Mouse (Mus musculus): Measurements from ENCODE around the gene Kif26b. TPM values are rescaled to one million over a fixed set of nuclear protein-coding genes. Genes with fewer than 3 reads are reported as not detected.

Kif26b gene
- polyA plus RNA-seq, 1 experiment from 2014 or later: 2.2 TPM

- 38% methylated on average over 1 of the region's 1 CpGs for WGBS
- no peak for DNase-seq
- Histone ChIP-seq H3K4me3 (ENCODE audit: low read depth, low read length) (no peak overlapping the region), H3K4me1 (ENCODE audit: insufficient read depth) (no peaks in the 10 kb centered on the region), H3K9me3 (ENCODE audit: low read depth, low read length) (no peaks in the 10 kb centered on the region), H3K27me3 (ENCODE audit: insufficient read depth, low read length) (no peaks in the 10 kb centered on the region), H3K27ac (ENCODE audit: low read depth) (no peak overlapping the region), H3K9ac (no peak overlapping the region), H3K4me2 (no peak overlapping the region), H3K36me3 (ENCODE audit: insufficient read depth) (no peaks in the 10 kb centered on the region)
- TF ChIP-seq CTCF (IDR thresholded peaks at IDR 0.05; ENCODE audit: low read depth): no peak
- ATAC-seq (ENCODE audit: insufficient read depth): no peak
Observed at GRCm38 (mm10) chr1:178850569-178850968, 321.6 kb downstream of the Kif26b start.

- Histone ChIP-seq H3K36me3 (ENCODE audit: insufficient read depth) (no peaks in the 10 kb centered on the region), H3K4me1 (ENCODE audit: insufficient read depth) (no peaks in the 10 kb centered on the region), H3K27me3 (ENCODE audit: insufficient read depth, low read length) (no peaks in the 10 kb centered on the region), H3K4me2 (no peak overlapping the region), H3K27ac (ENCODE audit: low read depth) (no peak overlapping the region), H3K9me3 (ENCODE audit: low read depth, low read length) (no peaks in the 10 kb centered on the region), H3K9ac (no peak overlapping the region), H3K4me3 (ENCODE audit: low read depth, low read length) (no peak overlapping the region)
- ATAC-seq (ENCODE audit: insufficient read depth) (no peak), DNase-seq (no peak)
- 86% methylated on average over 4 of the region's 4 CpGs for WGBS
- no peak for TF ChIP-seq CTCF (IDR thresholded peaks at IDR 0.05; ENCODE audit: low read depth)
Observed at GRCm38 (mm10) chr1:178854936-178855335, 326.0 kb downstream of the Kif26b start.

- Histone ChIP-seq H3K4me3 (ENCODE audit: low read depth, low read length) (no peak overlapping the region), H3K27ac (ENCODE audit: low read depth) (no peak overlapping the region), H3K9me3 (ENCODE audit: low read depth, low read length) (no peaks in the 10 kb centered on the region), H3K27me3 (ENCODE audit: insufficient read depth, low read length) (no peaks in the 10 kb centered on the region), H3K4me2 (no peak overlapping the region), H3K4me1 (ENCODE audit: insufficient read depth) (no peaks in the 10 kb centered on the region), H3K9ac (no peak overlapping the region), H3K36me3 (ENCODE audit: insufficient read depth) (no peaks in the 10 kb centered on the region)
- WGBS: 60% methylated on average over 6 of the region's 6 CpGs
- no peak for ATAC-seq (ENCODE audit: insufficient read depth)
- DNase-seq: no peak
- TF ChIP-seq CTCF (IDR thresholded peaks at IDR 0.05; ENCODE audit: low read depth): no peak
Observed at GRCm38 (mm10) chr1:178855974-178856373, 327.0 kb downstream of the Kif26b start.

GRCm38 (mm10) chr1:178860671-178861391 lies 331.9 kb downstream of the Kif26b start:
- H3K4me2 ChIP-seq: no peak overlapping the region
- no peak for ATAC-seq (ENCODE audit: insufficient read depth)
- DNase-seq: no peak
- H3K9me3 ChIP-seq (ENCODE audit: low read depth, low read length): no peaks in the 10 kb centered on the region
- no peaks in the 10 kb centered on the region for H3K4me1 ChIP-seq (ENCODE audit: insufficient read depth)
- no peaks in the 10 kb centered on the region for H3K36me3 ChIP-seq (ENCODE audit: insufficient read depth)
- 56% methylated on average over 8 of the region's 8 CpGs for WGBS
- H3K27me3 ChIP-seq (ENCODE audit: insufficient read depth, low read length): no peaks in the 10 kb centered on the region
- H3K27ac ChIP-seq (ENCODE audit: low read depth): no peak overlapping the region
- TF ChIP-seq CTCF (IDR thresholded peaks at IDR 0.05; ENCODE audit: low read depth): no peak
- H3K4me3 ChIP-seq (ENCODE audit: low read depth, low read length): no peak overlapping the region
- no peak overlapping the region for H3K9ac ChIP-seq

- no peak for DNase-seq
- Histone ChIP-seq H3K4me3 (ENCODE audit: low read depth, low read length) (no peak overlapping the region), H3K36me3 (ENCODE audit: insufficient read depth) (no peaks in the 10 kb centered on the region), H3K9me3 (ENCODE audit: low read depth, low read length) (no peaks in the 10 kb centered on the region), H3K4me1 (ENCODE audit: insufficient read depth) (no peaks in the 10 kb centered on the region), H3K27ac (ENCODE audit: low read depth) (no peak overlapping the region), H3K4me2 (no peak overlapping the region), H3K27me3 (ENCODE audit: insufficient read depth, low read length) (no peaks in the 10 kb centered on the region), H3K9ac (no peak overlapping the region)
- TF ChIP-seq CTCF (IDR thresholded peaks at IDR 0.05; ENCODE audit: low read depth): no peak
- whole genome bisulfite sequencing: 88% methylated on average over 8 of the region's 8 CpGs
- ATAC-seq (ENCODE audit: insufficient read depth): no peak
Observed at GRCm38 (mm10) chr1:178861392-178861762, 332.5 kb downstream of the Kif26b start.

- H3K9ac ChIP-seq: no peak overlapping the region
- no peak overlapping the region for H3K27ac ChIP-seq (ENCODE audit: low read depth)
- ATAC-seq (ENCODE audit: insufficient read depth) (no peak), DNase-seq (no peak)
- no peak for TF ChIP-seq CTCF (IDR thresholded peaks at IDR 0.05; ENCODE audit: low read depth)
- H3K4me2 ChIP-seq: no peak overlapping the region
- H3K4me1 ChIP-seq (ENCODE audit: insufficient read depth): no peaks in the 10 kb centered on the region
- no peaks in the 10 kb centered on the region for H3K36me3 ChIP-seq (ENCODE audit: insufficient read depth)
- no peaks in the 10 kb centered on the region for H3K9me3 ChIP-seq (ENCODE audit: low read depth, low read length)
- H3K27me3 ChIP-seq (ENCODE audit: insufficient read depth, low read length): no peaks in the 10 kb centered on the region
- no peak overlapping the region for H3K4me3 ChIP-seq (ENCODE audit: low read depth, low read length)
- WGBS: 79% methylated on average over 6 of the region's 6 CpGs
Observed at GRCm38 (mm10) chr1:178863756-178864155, 334.8 kb downstream of the Kif26b start.

GRCm38 (mm10) chr1:178864297-178864696 lies 335.4 kb downstream of the Kif26b start:
- Histone ChIP-seq H3K4me2 (no peak overlapping the region), H3K4me3 (ENCODE audit: low read depth, low read length) (no peak overlapping the region), H3K9ac (no peak overlapping the region), H3K27ac (ENCODE audit: low read depth) (no peak overlapping the region), H3K4me1 (ENCODE audit: insufficient read depth) (no peaks in the 10 kb centered on the region), H3K36me3 (ENCODE audit: insufficient read depth) (no peaks in the 10 kb centered on the region), H3K9me3 (ENCODE audit: low read depth, low read length) (no peaks in the 10 kb centered on the region), H3K27me3 (ENCODE audit: insufficient read depth, low read length) (no peaks in the 10 kb centered on the region)
- ATAC-seq (ENCODE audit: insufficient read depth) (no peak), DNase-seq (no peak)
- 86% methylated on average over 4 of the region's 4 CpGs for WGBS
- TF ChIP-seq CTCF (IDR thresholded peaks at IDR 0.05; ENCODE audit: low read depth): no peak
